Mouse (Mus musculus) c-Kit-positive CD71-positive TER-119-positive erythroid progenitor cells, embryonic 14.5 days (primary cell): ENCODE results near the gene Cyp4b1.
"Not testable (repeated sequence)": the region's sequence is repeated elsewhere in the genome, so short reads cannot be mapped to it uniquely, and the experiment has no call there.

Experiments
- DNase-seq: peaks from one replicate; pipeline ENCODE4 v3.0.0-alpha.2; 2013; ENCODE audit warnings: low spot score

Cyp4b1 gene

DNA sequence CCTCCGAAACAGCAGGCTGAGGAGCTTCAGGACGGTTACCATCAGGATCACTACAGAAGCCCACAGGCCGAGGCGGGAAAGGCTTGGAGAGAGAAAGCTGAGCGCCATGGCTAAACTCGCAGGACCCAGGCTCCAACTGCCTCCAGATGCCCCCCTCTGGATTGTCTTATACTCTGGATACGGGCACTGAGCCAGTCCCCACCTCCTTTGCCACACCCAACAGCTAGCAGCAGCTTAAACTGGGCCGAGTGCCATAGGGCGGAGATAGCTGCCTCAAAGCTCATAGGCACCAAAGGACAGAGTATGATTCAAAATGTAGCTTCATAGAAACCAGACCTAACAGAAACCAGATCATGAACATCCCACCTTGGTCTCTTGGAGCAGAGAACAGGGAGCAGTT lies at the start of gene Cyp4b1:
Gene Cyp4b1 (minus strand): TSS at position 144 of the 400 bp plus-strand sequence.
- no peak for DNase-seq

DNA sequence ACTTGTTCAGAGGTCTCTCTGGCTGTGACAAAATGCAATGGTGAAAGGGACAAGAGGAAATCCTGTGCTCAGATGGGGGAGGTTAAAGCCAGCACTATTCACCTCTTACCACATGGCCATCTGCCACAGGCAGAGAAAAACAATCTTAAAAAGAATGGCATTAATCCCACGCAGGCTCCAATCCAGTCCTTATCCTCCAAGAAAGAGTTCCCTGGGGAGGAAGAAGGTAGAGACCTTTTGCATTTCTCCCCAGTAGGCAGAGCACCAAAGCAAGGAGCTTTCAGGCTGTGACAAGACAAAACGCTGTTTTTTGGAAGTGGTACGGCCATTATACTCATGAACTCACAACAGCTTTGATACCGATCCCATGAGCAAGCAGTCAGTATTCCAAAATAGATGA lies 38.8 kb upstream of the Cyp4b1 start:
- no peak for DNase-seq

DNA sequence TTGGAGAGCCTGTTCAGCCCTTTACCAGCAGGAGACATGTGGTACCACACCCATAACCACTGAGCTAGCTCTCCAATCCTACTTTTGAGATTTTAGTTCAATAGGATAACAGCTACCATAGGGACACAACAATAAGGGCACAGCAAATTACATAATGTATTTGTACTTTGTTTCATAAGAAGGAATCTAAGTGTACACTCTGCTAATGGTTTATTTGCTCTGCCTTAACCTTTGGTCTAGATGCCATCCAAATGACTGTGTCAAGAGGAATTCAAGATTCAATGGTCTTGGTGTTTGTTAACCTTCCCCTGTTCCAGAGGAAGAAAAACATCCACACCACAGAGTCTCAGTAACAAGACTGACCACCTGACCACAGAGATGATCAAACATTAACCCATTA lies 11.7 kb upstream of the Cyp4b1 start:
- no peak for DNase-seq

DNA sequence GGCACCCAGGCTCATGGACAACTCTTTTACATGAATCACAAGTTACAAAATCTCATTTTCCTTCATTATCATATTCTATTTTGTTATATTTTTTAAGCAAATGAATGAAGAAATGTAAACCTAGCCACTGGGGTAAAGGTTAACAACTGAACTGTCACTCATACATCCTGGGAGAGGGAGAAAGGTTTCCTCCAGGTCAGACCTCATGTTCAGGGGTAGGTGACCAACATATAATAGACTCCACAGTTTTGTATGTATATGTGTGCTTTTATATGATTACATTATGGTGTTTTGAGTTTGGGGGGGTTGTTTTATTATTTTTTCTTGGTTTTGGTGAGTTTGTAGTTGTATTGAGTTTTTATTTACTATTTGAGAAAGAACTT lies 10.3 kb upstream of the Cyp4b1 start:
- no peak for DNase-seq

DNA sequence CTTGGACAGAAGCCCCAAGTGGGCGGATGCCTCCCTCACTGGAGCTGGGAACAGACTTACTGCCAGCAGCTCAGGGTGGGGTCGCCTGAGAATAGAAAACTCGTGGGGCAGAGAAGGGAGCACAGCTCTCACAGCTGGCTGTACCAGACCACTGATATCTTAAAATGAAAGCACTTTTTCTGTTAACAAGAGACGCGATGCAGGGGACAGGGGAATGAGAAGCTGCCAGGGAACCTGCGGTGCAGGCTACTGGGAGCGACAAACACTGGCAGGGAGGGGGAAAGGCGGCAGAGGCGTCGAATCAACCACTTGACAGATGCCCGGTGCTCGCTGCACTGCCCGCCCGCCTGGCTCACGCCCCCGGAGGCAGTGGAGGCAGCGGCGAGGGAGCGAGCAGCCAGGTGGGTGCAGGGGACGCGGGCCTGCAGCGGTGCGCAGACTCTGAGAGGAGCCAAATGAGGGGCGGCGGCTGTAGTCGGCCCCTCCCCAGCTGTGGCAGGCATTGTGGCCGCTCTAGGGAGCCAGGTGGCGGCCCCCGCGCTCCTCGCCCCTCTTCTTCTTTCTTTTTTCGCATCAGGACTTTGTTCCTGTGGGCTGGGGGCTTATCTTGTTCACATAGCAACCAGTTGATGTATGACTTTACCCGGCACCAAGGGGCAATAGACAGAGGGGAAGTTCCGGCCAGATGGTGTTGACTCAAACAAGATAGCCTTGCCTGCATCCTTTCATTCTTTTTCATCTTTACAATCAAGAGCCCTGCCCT lies 9.8 kb upstream of the Cyp4b1 start:
- DNase-seq: no peak

DNA sequence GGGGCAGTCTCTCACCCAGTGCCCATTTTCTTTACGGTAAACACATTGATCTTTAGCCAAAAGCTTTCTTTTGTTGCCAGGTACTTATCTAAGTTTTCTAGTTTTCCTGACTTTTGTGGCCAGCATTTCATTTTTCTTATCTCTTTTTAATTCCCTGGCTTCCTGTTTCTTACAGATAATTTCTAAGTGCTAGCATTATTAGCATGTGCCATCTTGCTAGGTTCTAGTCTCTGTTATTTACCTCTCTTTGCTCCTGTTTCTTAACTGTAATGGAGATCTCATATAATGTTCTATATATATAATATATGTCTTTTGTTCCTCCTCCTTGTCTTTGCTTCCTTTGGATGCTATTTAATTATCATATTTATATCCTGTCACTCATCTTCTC lies 9.0 kb upstream of the Cyp4b1 start:
- DNase-seq: not testable (repeated sequence)

DNA sequence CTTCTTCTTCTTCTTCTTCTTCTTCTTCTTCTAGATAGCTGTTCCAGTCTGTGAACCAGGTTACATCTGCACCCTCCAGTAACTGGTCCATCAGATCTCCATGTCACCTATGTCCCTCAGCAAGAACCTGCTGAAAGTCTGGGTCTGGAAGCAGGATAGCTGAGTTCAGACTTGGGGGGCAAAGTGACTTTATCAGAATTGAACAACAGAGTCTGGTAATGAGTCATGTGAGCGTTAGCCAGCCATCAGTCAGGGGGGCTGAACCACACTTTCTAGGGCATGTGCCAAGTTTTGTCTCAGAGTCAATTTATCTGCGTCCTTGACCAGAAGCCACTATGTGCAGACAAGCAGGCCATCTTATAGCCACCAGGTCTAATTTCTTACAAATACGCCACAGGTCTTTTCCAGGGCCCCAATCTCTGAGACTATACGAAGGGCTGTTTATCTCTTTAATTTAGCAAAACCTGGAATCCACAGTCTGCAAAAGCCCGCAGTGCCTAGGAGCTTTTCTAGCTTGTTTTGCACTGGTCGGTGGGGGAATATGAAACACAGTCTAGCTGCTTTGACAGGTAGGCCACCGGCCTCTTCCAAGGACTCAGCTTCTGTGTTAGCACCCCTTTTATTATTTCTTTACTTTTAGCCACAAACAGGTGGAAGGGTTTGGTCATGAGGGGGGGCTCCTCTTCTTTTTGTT lies 8.5 kb upstream of the Cyp4b1 start:
- not testable (repeated sequence) for DNase-seq

DNA sequence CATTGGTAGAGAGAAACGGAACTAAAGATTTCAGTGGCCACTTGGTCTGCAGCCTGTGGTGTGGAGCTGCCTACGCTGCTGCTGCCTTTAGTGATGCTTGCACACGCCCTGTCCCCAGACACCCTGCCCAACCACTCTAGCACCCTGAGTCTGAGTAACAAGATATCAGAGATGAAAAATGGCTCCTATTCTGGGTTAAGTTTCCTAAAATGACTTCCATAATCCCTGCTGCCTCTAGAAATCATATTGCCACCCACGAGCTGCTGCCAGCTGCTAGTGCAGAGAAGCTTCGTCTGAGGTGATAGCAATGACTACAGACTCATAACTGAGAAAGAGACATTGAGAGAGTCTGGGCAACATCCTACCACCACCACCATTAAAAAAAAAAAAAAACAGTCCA lies 3.3 kb upstream of the Cyp4b1 start:
- no peak for DNase-seq

DNA sequence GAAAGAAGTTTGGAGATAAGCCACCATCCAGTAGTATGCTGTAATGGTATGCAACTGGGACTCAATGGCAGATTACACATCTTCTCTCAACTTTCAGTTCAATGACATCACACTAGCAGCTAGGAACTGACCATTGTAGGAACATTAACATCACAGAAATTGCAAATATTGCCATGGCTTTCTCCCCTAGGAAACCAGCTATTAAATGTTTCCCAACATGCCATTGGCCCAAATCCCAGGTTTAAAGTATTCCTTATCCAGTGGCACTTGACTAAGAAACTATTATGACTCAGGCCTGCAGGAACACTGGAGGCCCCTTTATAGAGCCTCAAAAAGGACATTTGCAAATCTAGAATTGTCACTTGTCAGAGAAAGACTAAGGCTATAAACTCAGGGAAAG lies 1.8 kb upstream of the Cyp4b1 start:
- DNase-seq: no peak

DNA sequence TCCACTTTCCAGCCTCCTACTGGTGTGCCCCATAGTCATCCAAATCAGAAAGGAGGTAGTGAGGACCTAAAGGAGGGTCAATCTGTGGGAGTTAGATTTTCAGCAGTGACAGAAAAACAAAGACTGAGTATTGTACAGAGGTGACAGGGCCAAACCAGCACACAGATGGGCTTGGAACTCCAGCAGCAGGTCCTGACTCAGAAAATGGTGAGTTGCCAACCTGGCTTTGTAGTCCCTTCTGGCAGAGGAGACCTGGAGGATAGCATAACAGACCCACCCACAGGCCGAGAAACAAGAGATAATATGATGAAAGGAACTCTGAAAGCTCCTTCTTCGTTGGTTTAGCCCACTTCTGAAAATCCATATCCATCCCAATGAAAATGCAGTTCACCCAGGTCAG lies 1.2 kb upstream of the Cyp4b1 start:
- no peak for DNase-seq

DNA sequence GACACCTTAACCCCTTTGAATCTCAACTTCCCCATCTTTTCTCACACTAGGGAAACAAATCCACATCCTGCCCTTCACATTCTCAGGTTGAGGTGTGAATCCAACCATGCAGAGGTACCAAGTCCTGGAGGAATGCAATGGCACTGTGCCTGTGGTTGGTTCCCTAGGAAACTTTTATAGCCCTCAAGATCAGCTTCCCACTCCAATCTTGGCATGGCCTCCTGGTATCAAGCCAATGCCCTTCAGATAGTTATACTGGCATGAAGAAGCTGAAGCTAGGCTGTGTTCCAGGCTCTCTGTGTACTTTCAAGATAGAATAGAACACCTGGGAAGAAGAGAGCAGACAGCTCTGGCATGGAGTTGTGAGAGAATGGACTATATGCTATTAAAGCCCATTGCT lies 2.2 kb downstream of the Cyp4b1 start:
- DNase-seq: no peak

DNA sequence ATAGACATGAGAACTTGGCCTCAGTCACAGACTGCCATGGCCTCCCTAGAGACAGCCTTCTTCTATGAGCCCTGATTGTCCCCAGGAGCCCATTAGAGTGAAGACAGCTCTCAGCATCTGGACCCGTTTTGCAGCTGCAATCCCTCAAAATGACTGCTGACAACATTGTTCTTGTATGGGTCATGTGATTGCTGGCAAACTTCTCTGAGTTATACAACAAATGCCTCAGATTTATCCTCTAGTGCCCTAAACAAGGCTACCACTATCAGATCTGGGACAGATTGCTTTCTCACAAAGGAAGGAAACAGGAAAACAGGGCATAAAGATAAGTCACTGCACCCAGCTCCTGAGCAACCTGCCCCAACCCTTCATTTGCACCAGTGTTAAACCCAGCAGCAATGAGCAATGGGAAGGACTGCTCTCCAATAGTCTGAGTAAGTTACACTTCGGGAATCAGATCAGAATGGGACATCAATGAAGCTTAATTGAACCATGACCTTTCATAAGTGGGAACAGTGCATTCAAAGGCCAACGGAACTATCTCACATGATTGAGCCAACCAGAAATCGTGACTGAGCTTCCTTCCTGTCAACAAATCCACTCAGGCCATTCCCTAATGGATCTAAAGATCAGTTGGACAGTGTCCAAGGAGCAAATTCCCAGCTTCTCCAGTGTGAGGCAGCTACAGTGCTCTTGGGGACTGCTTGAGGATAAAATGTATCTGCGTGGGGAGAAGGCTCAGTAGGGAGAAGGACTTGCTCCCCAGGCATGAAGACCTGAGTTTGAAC lies 4.4 kb downstream of the Cyp4b1 start:
- no peak for DNase-seq

DNA sequence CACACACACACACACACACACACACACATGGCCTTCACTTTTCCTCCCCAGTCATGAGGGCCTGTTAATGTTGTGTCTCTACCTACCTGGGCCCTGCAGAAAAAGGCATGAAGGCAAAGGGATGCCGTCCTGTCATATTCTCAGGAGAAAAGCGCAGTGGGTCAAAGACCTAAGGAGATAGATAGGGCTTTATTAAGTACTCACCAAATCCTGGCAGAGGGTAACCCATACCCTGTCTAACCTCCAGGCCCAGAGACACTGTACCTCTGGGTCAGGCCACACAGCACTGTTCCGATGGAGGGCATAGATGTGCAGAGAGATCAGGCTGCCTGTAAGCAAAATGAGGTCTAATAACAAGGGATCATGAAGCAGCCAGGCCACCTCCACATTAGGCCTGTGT lies 22.0 kb downstream of the Cyp4b1 start:
- DNase-seq: not testable (repeated sequence)

DNA sequence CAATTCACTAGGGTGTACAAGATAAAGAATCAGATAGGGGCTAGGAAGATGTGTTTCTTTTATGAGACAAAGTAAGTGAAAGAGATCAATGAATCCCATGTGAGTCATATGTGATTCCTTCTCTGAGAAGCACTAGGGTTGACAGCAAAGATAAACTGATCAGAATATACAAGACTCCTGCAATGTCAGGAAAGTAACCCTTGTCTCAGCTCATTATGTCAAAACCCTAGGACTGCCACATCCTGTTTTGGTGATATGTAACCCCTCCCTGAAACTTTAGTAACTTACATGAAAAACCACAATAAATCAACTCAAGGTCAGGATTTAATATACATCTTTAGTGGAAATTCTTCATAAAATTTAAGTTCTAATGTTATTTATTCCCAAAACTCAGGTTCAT lies 33.5 kb downstream of the Cyp4b1 start:
- no peak for DNase-seq

DNA sequence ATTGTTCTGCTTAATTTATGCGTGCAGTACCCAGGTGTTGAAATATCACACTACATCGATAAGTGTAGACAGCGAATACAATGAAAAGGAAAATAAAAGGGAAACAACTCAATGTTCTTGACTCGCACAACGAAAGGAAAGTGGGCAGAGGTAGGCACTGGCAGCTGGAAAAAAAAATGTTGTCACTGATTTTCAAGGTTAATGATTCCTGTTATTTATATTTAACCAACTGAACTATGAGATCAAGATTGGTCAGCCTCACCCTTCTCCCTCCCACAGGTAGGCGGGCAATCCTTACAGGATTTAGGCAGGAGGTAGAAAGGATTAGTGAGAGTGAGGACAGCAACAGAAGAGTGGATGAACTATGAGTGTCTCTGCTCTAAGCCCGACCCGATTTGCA lies 46.9 kb downstream of the Cyp4b1 start, which contains the start of gene Cyp4a32:
Gene Cyp4a32 (plus strand): TSS at position 359 of the 400 bp plus-strand sequence.
- not testable (repeated sequence) for DNase-seq

DNA sequence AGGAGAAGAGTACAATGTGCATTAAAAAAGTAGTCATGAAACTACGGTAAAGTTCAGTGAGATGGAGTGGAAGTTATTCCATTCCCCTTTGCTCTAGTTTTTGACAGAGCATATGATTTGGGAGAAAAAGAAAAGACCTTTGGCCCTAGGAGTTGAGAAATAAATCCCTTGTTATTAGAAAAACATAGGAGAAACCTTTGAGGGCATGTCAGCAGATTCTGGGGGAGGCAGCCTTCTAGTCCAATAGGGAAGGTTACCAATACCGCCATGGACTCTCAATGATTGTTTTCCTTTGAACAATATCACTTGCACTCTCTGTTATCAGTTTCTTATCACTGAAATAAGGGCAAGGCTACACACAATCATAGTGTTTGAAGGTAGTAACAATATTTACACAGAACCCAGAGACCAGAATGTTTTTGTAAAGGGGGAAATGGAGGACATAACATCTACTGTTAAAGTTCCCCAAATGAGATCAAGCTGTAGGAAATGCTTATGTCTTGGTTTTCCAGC lies 50.6 kb downstream of the Cyp4b1 start:
- DNase-seq: no peak

DNA sequence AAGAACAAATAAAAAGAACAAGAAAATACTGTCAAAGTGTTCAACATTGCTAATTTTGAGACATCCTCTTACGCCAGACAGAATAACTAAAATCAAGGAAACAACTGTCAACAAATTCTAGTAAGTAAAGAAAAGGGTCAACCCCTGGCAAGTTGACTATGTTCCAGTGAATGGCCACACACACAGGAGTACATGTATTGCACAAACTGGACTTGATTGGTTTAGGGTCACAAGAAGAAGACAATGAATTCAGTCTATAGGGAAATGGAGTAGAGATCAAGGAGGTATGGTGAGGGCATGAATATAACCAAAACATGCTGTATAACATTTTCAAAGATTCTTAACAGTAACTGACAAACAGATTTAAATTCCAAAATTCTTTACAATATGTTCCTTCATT lies 51.2 kb downstream of the Cyp4b1 start:
- DNase-seq: no peak

DNA sequence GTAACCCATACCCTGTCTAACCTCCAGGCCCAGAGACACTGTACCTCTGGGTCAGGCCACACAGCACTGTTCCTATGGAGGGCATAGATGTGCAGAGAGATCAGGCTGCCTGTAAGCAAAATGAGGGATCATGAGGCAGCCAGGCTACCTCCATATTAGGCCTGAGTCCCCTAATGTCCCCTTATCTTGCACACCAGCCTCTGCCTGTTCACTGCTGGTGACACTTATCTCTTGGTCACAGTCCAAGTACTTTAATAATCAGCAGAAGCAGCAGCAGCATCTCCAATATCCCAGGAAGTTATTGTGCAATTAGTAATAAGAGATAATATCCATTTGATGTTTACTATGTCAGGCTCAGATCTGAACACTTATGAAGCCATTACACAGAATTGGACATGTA lies 64.5 kb downstream of the Cyp4b1 start:
- DNase-seq: peak; percentile 69

DNA sequence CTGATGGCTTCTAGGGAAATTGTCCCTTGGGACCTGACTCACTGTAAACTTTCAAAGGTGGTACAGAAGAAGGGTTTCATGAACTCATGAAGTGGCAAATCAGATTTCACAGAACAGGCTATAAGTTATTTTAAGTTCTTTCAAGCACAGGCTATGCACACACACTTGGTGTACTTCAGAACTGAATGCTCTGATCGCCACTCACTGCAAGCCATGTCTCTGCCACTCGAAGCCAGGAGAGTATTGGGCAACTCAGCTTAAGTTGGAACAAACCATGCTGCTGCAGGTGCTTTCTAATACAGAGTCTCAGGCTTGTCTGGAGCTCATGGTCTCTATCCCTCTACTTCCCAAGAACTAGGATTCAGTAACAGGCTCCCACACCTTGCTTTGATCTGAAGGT lies 71.7 kb downstream of the Cyp4b1 start:
- DNase-seq: no peak

DNA sequence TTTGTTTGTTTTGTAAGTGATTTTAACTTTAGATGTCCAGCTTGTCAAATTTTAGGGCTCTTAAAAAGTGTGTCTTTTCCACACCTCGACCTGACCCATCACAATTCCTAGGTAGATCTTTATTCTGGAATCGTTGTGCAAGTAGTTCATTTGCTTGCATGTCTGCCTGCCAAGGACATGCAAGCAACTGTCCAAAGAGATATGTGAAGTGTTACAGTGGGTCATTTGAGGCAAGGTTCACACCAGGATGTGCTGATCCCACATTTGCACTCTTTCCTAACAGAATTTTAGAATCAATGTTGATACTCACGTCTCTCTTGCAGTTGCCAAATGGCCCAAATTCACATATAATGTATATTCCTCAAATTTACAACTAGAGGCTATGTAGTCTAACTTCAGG lies 72.3 kb downstream of the Cyp4b1 start:
- no peak for DNase-seq
